Mouse (Mus musculus) erythroid progenitor cell, adult 5-6 weeks (primary cell): ENCODE results near the gene Tbl3. TPM values are rescaled to one million over a fixed set of nuclear protein-coding genes. Genes with fewer than 3 reads are reported as not detected.
"Not testable (repeated sequence)": the region's sequence is repeated elsewhere in the genome, so short reads cannot be mapped to it uniquely, and the experiment has no call there.

Experiments used
- ATAC-seq: replicated peaks from 2 replicates; pipeline ENCODE4 v1.8.0; 2016; ENCODE audit warnings: moderate number of reproducible peaks, mild to moderate bottlenecking, moderate TSS enrichment, inconsistent platforms; ENCODE audit not compliant: poor library complexity, low FRiP score, severe bottlenecking
- total RNA-seq, 2 experiments: library from RNA; stranded (forward) in 1 of 2; stranded (reverse) in 1 of 2; fragments of 150-400 nt in 1 of 2; fragments of 186-747, 209-891 nt in 1 of 2; gene quantifications; 2 replicates each; pipeline versions ENCODE4 v1.2.3 to v1.2.4; 2015 to 2017; ENCODE audit warnings: low replicate concordance in 2 of 2

Gene Tbl3
- total RNA-seq, 2 experiments from 2014 or later, result 4.8 to 10.1 TPM

GRCm38 (mm10) chr17:24667416-24667815 is 40.0 kb downstream of the Tbl3 start:
- ATAC-seq, result 0 out of 2 replicates have a peak, but pooled peaks have one; percentile 21

DNA sequence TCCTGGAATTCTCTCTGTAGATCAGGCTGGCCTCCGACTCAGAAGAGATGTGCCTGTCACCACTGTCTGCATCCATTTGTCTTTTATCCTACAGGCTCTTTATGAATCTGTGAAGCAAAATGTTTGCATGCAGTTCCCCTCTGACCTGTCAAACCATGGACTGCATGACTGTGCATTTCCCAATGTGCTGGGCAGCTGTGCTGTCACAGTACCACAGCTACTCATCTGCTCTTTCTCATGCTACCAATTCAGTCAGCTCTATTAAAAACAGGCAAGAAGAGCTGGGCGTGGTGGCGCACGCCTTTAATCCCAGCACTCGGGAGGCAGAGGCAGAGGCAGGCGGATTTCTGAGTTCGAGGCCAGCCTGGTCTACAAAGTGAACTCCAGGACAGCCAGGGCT is 40.4 kb downstream of the Tbl3 start:
- not testable (repeated sequence) for ATAC-seq

- ATAC-seq, result no peak
Observed at GRCm38 (mm10) chr17:24658017-24658758, 49.3 kb downstream of the Tbl3 start, which contains the start of gene Npw. Npw (minus strand) TSS chr17:24658457.

DNA sequence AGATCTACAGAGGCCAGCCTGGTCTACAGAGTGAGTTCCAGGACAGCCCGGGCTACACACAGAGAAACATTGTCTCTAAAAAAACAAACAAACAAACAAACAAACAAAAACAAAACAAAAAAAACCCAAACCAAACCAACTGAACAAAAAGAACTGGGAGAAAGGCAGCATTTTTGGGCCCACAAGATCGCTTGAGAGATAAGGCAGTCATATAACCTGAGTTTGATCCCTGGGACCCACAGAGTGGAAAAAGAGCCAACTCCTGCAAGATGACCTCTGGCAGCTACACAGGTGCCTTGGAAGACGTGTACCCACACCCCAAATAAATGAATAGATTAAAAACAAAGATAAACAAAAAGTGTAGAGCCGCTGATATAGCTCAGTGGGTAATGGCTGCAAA is 52.5 kb downstream of the Tbl3 start:
- ATAC-seq, result no peak

DNA sequence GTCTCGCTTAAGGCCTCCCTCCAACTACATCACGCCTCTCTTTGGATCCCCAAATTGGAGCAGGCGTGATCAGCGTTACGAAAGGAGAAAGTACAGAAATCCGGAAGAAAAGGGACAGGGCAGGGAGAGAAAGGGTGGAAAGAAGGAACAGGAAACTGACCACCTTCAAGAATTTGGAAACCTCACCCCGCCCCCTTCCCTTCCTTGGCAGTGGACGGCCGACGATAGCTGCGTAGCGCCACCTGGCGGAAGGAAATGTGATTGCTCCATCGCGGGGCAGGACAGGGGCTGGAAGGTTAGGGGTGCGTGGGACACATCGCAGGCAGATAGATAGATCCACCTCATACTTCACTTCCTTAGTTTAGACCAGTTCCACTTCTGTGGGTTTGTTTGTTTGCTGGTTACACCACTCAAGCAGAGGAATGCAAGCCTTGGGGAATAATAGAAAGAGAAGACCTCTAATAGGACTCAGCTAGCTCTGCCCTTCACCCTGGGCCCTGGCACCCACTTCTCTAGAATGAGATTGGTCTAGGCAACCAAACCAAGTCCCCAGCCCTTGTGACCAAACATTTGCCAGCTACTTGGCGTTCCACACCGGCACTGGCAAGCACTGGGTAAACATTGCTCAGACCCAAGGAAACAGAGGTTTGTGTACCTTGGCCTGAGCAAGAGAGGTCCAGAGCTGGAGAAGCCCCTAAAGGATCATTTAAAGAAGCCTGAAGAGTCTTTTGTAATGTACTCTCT is 53.3 kb downstream of the Tbl3 start:
- ATAC-seq, result peak; percentile 80

DNA sequence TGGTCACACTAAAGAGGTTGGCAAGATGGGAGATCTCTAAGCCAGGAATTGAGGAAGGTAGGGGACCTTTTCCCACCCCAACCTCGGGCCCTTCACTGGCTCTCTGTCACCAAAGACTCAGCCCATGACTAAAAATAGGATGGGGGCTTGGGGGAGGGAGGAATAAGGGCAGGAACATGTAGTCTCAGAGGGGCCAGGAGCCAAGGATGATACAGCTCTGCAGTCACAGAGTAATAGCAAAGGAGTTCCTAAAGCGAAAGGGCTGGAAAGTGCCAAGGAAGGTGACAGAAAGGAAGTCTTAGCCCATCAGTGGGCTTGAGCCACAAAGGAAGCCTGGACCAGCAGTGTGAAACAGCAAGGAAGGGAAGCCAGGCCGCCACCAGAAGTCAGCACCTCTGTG is 55.6 kb downstream of the Tbl3 start:
- ATAC-seq, result no peak

GRCm38 (mm10) chr17:24650766-24651165 is 56.7 kb downstream of the Tbl3 start:
- no peak for ATAC-seq

DNA sequence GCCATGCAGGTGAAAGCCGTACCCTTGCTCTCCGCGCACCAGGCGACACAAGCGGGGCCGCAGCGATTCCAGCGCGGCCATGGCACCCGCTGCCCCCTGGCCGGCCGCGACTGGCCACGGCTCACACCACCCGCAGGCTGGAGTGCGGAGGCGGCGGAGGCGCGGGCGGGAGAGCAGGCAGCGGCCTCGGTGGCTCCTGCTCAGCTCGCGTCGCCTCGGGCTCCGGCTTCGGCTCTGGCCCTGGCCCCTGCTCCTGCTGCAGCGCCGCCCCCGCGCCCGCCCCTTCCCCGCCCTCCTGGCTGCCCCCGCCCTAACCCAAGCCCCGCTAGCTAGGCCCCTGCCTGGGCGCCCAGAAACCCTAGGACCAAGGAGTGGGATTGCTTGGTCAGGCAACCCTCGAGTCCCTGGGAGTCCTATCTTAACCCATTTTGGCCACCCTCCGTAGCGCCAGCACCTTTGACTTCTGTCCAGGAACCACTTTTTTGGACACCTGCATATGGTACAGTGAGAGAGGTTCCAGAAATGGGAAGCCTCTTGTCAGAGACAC is 57.3 kb downstream of the Tbl3 start, which contains the start of gene Slc9a3r2:
Gene Slc9a3r2, minus strand, starts transcription at position 258 of the 547 bp plus-strand sequence.
- ATAC-seq, result no peak

- no peak for ATAC-seq
Observed at GRCm38 (mm10) chr17:24649581-24650069, 57.8 kb downstream of the Tbl3 start.

DNA sequence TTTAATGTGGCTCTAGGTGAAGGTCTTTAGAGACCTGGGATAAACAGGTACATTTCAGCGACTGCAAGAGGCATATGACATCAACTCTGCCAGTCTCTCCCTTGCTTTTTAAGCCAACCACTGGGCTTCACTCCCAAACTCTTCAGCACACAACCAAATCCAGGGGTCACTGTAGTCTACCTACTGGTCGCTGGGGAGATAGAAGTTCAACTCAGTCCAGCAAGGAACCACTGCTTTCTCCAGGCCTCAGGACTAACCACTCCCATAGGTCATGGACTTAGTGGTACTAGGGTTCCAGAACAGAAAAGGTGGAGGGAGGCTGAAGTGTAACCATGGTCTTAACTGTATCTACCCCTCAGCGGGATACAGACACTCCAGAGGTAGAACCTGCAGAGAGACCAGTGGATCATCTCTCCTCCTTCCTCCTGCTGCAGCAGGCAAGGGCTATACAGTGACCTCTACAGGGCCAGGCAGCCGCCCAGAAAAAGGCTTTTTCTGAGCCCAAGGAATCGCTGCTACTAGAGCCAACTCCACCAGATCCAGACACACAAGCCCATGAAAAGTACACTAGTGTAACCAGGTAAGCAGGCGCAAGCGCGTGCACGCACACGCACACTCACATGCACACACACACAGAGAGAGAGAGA is 58.6 kb downstream of the Tbl3 start:
- no peak for ATAC-seq

Other genes with a start within 250 kb of the Tbl3 start
Only the 30 nearest of the 32 such genes appear.
- gene Bricd5, start 233.8 kb downstream of the Tbl3 start, total RNA-seq (2015; ENCODE audit: low replicate concordance), result not detected in 2 replicates
- gene Bricd5, start 233.8 kb downstream of the Tbl3 start, total RNA-seq (2017; ENCODE audit: low replicate concordance), result 2.1 TPM in 1 of 2 replicates, not detected in the other
- 6.5 and 27.7 TPM in 2 replicates for gene Mlst8, start 228.6 kb downstream of the Tbl3 start, total RNA-seq (2015; ENCODE audit: low replicate concordance)
- 16.8 and 20.5 TPM in 2 replicates for gene Mlst8, start 228.6 kb downstream of the Tbl3 start, total RNA-seq (2017; ENCODE audit: low replicate concordance)
- not detected in 2 replicates for gene Caskin1, start 219.1 kb downstream of the Tbl3 start, total RNA-seq (2015; ENCODE audit: low replicate concordance)
- not detected in 2 replicates for gene Caskin1, start 219.1 kb downstream of the Tbl3 start, total RNA-seq (2017; ENCODE audit: low replicate concordance)
- 49.0 and 54.1 TPM in 2 replicates for gene Traf7, start 179.7 kb downstream of the Tbl3 start, total RNA-seq (2015; ENCODE audit: low replicate concordance)
- 73.9 and 83.1 TPM in 2 replicates for gene Traf7, start 179.7 kb downstream of the Tbl3 start, total RNA-seq (2017; ENCODE audit: low replicate concordance)
- 1.1 TPM in 1 of 2 replicates, not detected in the other for gene Rab26, start 173.4 kb downstream of the Tbl3 start, total RNA-seq (2015; ENCODE audit: low replicate concordance)
- not detected in 2 replicates for gene Rab26, start 173.4 kb downstream of the Tbl3 start, total RNA-seq (2017; ENCODE audit: low replicate concordance)
- 11.3 and 11.9 TPM in 2 replicates for gene Pkd1, start 157.8 kb downstream of the Tbl3 start, total RNA-seq (2015; ENCODE audit: low replicate concordance)
- 11.7 and 22.5 TPM in 2 replicates for gene Pkd1, start 157.8 kb downstream of the Tbl3 start, total RNA-seq (2017; ENCODE audit: low replicate concordance)
- 49.0 and 56.6 TPM in 2 replicates for gene Tsc2, start 75.0 kb downstream of the Tbl3 start, total RNA-seq (2015; ENCODE audit: low replicate concordance)
- 13.5 and 28.4 TPM in 2 replicates for gene Tsc2, start 75.0 kb downstream of the Tbl3 start, total RNA-seq (2017; ENCODE audit: low replicate concordance)
- not detected in 2 replicates for gene Nthl1, start 75.0 kb downstream of the Tbl3 start, total RNA-seq (2015; ENCODE audit: low replicate concordance)
- gene Nthl1, start 75.0 kb downstream of the Tbl3 start, total RNA-seq (2017; ENCODE audit: low replicate concordance), result 0.39 and 1.1 TPM in 2 replicates
- 0.84 TPM in 1 of 2 replicates, not detected in the other for gene Slc9a3r2, start 57.3 kb downstream of the Tbl3 start, total RNA-seq (2015; ENCODE audit: low replicate concordance)
- not detected in 2 replicates for gene Slc9a3r2, start 57.3 kb downstream of the Tbl3 start, total RNA-seq (2017; ENCODE audit: low replicate concordance)
- not detected in 2 replicates for gene Npw, start 49.2 kb downstream of the Tbl3 start, total RNA-seq (2015; ENCODE audit: low replicate concordance)
- not detected in 2 replicates for gene Npw, start 49.2 kb downstream of the Tbl3 start, total RNA-seq (2017; ENCODE audit: low replicate concordance)
- 13.4 and 18.4 TPM in 2 replicates for gene Zfp598, start 38.0 kb downstream of the Tbl3 start, total RNA-seq (2015; ENCODE audit: low replicate concordance)
- 9.2 and 12.0 TPM in 2 replicates for gene Zfp598, start 38.0 kb downstream of the Tbl3 start, total RNA-seq (2017; ENCODE audit: low replicate concordance)
- not detected in 2 replicates for gene Syngr3, start 17.7 kb downstream of the Tbl3 start, total RNA-seq (2015; ENCODE audit: low replicate concordance)
- not detected in 2 replicates for gene Syngr3, start 17.7 kb downstream of the Tbl3 start, total RNA-seq (2017; ENCODE audit: low replicate concordance)
- 9.6 and 15.9 TPM in 2 replicates for gene Gfer, start 11.5 kb downstream of the Tbl3 start, total RNA-seq (2015; ENCODE audit: low replicate concordance)
- 14.0 and 15.7 TPM in 2 replicates for gene Gfer, start 11.5 kb downstream of the Tbl3 start, total RNA-seq (2017; ENCODE audit: low replicate concordance)
- not detected in 2 replicates for gene Noxo1, start 11.4 kb downstream of the Tbl3 start, total RNA-seq (2015; ENCODE audit: low replicate concordance)
- not detected in 2 replicates for gene Noxo1, start 11.4 kb downstream of the Tbl3 start, total RNA-seq (2017; ENCODE audit: low replicate concordance)
- not detected in 2 replicates for gene Rnf151, start 10.4 kb upstream of the Tbl3 start, total RNA-seq (2015; ENCODE audit: low replicate concordance)
- gene Rnf151, start 10.4 kb upstream of the Tbl3 start, total RNA-seq (2017; ENCODE audit: low replicate concordance), result not detected in 2 replicates
- 1,299 and 1,601 TPM in 2 replicates for gene Rps2, start 10.5 kb upstream of the Tbl3 start, total RNA-seq (2015; ENCODE audit: low replicate concordance)
- gene Rps2, start 10.5 kb upstream of the Tbl3 start, total RNA-seq (2017; ENCODE audit: low replicate concordance), result 315 and 526 TPM in 2 replicates
- gene Ndufb10, start 16.8 kb upstream of the Tbl3 start, total RNA-seq (2015; ENCODE audit: low replicate concordance), result 178 and 200 TPM in 2 replicates
- 84.0 and 122 TPM in 2 replicates for gene Ndufb10, start 16.8 kb upstream of the Tbl3 start, total RNA-seq (2017; ENCODE audit: low replicate concordance)
- not detected in 2 replicates for gene Rpl3l, start 20.2 kb upstream of the Tbl3 start, total RNA-seq (2015; ENCODE audit: low replicate concordance)
- not detected in 2 replicates for gene Rpl3l, start 20.2 kb upstream of the Tbl3 start, total RNA-seq (2017; ENCODE audit: low replicate concordance)
- 108 and 112 TPM in 2 replicates for gene Msrb1, start 29.0 kb upstream of the Tbl3 start, total RNA-seq (2015; ENCODE audit: low replicate concordance)
- gene Msrb1, start 29.0 kb upstream of the Tbl3 start, total RNA-seq (2017; ENCODE audit: low replicate concordance), result 29.5 and 61.6 TPM in 2 replicates
- not detected in 2 replicates for gene Hs3st6, start 45.3 kb upstream of the Tbl3 start, total RNA-seq (2015; ENCODE audit: low replicate concordance)
- not detected in 2 replicates for gene Hs3st6, start 45.3 kb upstream of the Tbl3 start, total RNA-seq (2017; ENCODE audit: low replicate concordance)
- gene Meiob, start 96.6 kb upstream of the Tbl3 start, total RNA-seq (2015; ENCODE audit: low replicate concordance), result not detected in 2 replicates
- gene Meiob, start 96.6 kb upstream of the Tbl3 start, total RNA-seq (2017; ENCODE audit: low replicate concordance), result not detected in 2 replicates
- 350 and 357 TPM in 2 replicates for gene Hagh, start 132.5 kb upstream of the Tbl3 start, total RNA-seq (2015; ENCODE audit: low replicate concordance)
- 157 and 279 TPM in 2 replicates for gene Hagh, start 132.5 kb upstream of the Tbl3 start, total RNA-seq (2017; ENCODE audit: low replicate concordance)
- 50.5 and 87.6 TPM in 2 replicates for gene Fahd1, start 142.7 kb upstream of the Tbl3 start, total RNA-seq (2015; ENCODE audit: low replicate concordance)
- gene Fahd1, start 142.7 kb upstream of the Tbl3 start, total RNA-seq (2017; ENCODE audit: low replicate concordance), result 73.2 and 83.4 TPM in 2 replicates
- gene Igfals, start 158.3 kb upstream of the Tbl3 start, total RNA-seq (2015; ENCODE audit: low replicate concordance), result 0.84 TPM in 1 of 2 replicates, not detected in the other
- not detected in 2 replicates for gene Igfals, start 158.3 kb upstream of the Tbl3 start, total RNA-seq (2017; ENCODE audit: low replicate concordance)
- gene Nubp2, start 178.7 kb upstream of the Tbl3 start, total RNA-seq (2015; ENCODE audit: low replicate concordance), result 31.9 and 50.8 TPM in 2 replicates
- gene Nubp2, start 178.7 kb upstream of the Tbl3 start, total RNA-seq (2017; ENCODE audit: low replicate concordance), result 35.0 and 44.1 TPM in 2 replicates
- gene Spsb3, start 179.0 kb upstream of the Tbl3 start, total RNA-seq (2015; ENCODE audit: low replicate concordance), result 84.0 and 90.5 TPM in 2 replicates
- 47.5 and 65.7 TPM in 2 replicates for gene Spsb3, start 179.0 kb upstream of the Tbl3 start, total RNA-seq (2017; ENCODE audit: low replicate concordance)
- gene Eme2, start 187.4 kb upstream of the Tbl3 start, total RNA-seq (2015; ENCODE audit: low replicate concordance), result 6.3 and 14.4 TPM in 2 replicates
- gene Eme2, start 187.4 kb upstream of the Tbl3 start, total RNA-seq (2017; ENCODE audit: low replicate concordance), result 12.7 and 24.5 TPM in 2 replicates
- 8.3 and 9.6 TPM in 2 replicates for gene Mrps34, start 187.5 kb upstream of the Tbl3 start, total RNA-seq (2015; ENCODE audit: low replicate concordance)
- 9.1 and 19.4 TPM in 2 replicates for gene Mrps34, start 187.5 kb upstream of the Tbl3 start, total RNA-seq (2017; ENCODE audit: low replicate concordance)
- 151 and 169 TPM in 2 replicates for gene Nme3, start 188.8 kb upstream of the Tbl3 start, total RNA-seq (2015; ENCODE audit: low replicate concordance)
- gene Nme3, start 188.8 kb upstream of the Tbl3 start, total RNA-seq (2017; ENCODE audit: low replicate concordance), result 95.5 and 101 TPM in 2 replicates
- 132 and 177 TPM in 2 replicates for gene Mapk8ip3, start 229.3 kb upstream of the Tbl3 start, total RNA-seq (2015; ENCODE audit: low replicate concordance)
- 264 and 268 TPM in 2 replicates for gene Mapk8ip3, start 229.3 kb upstream of the Tbl3 start, total RNA-seq (2017; ENCODE audit: low replicate concordance)